Mouse (Mus musculus) layer of hippocampus, adult 8-10 months (tissue): Measurements from ENCODE around the gene Tlx1. TPM values are rescaled to one million over a fixed set of nuclear protein-coding genes. Genes with fewer than 3 reads are reported as not detected.

Source experiments
- DNase-seq, 2 experiments: peaks; one replicate each; pipeline ENCODE4 v3.0.0; 2022; ENCODE audit warnings: low spot score in 2 of 2
- total RNA-seq, 4 experiments: library from RNA; stranded (reverse); gene quantifications; 2 replicates each; pipeline ENCODE4 v1.2.4; 2022

Tlx1 gene
- not detected for total RNA-seq

- no peak for DNase-seq
Measured at GRCm38 (mm10) chr19:45150490-45151181, at the start of gene Tlx1. Tlx1 (plus strand) TSS chr19:45150680.

GRCm38 (mm10) chr19:45105591-45105990 lies 44.9 kb upstream of the Tlx1 start:
- DNase-seq: no peak

- DNase-seq: no peak
Measured at GRCm38 (mm10) chr19:45106689-45107088, 43.8 kb upstream of the Tlx1 start.

GRCm38 (mm10) chr19:45110681-45111080 lies 39.8 kb upstream of the Tlx1 start:
- no peak for DNase-seq

- no peak for DNase-seq
Measured at GRCm38 (mm10) chr19:45112444-45112843, 38.0 kb upstream of the Tlx1 start.

GRCm38 (mm10) chr19:45113791-45114460 lies 36.6 kb upstream of the Tlx1 start:
- DNase-seq: no peak

- no peak for DNase-seq
Measured at GRCm38 (mm10) chr19:45114772-45115171, 35.7 kb upstream of the Tlx1 start.

GRCm38 (mm10) chr19:45116798-45117197 lies 33.7 kb upstream of the Tlx1 start:
- DNase-seq: peak in 1 of 2 experiments; percentile 10

- no peak for DNase-seq
Measured at GRCm38 (mm10) chr19:45131966-45132628, 18.4 kb upstream of the Tlx1 start.

- no peak for DNase-seq
Measured at GRCm38 (mm10) chr19:45142531-45142930, 7.9 kb upstream of the Tlx1 start.

- DNase-seq: no peak
Measured at GRCm38 (mm10) chr19:45143214-45143895, 7.1 kb upstream of the Tlx1 start.

GRCm38 (mm10) chr19:45147071-45147470 lies 3.4 kb upstream of the Tlx1 start:
- no peak for DNase-seq

GRCm38 (mm10) chr19:45151361-45152182 lies 1.1 kb downstream of the Tlx1 start:
- DNase-seq: no peak

- DNase-seq: no peak
Measured at GRCm38 (mm10) chr19:45152183-45152650, 1.7 kb downstream of the Tlx1 start.

GRCm38 (mm10) chr19:45153311-45154058 lies 3.0 kb downstream of the Tlx1 start:
- no peak for DNase-seq

- DNase-seq: no peak
Measured at GRCm38 (mm10) chr19:45154059-45154386, 3.5 kb downstream of the Tlx1 start.

GRCm38 (mm10) chr19:45154521-45154920 lies 4.0 kb downstream of the Tlx1 start:
- DNase-seq: no peak

GRCm38 (mm10) chr19:45155141-45155790 lies 4.8 kb downstream of the Tlx1 start:
- no peak for DNase-seq

- no peak for DNase-seq
Measured at GRCm38 (mm10) chr19:45155791-45156186, 5.3 kb downstream of the Tlx1 start.

GRCm38 (mm10) chr19:45156381-45156780 lies 5.9 kb downstream of the Tlx1 start:
- no peak for DNase-seq
